Mouse (Mus musculus): ENCODE measurements around the gene Tacc3. TPM values are rescaled to one million over a fixed set of nuclear protein-coding genes. Genes with fewer than 3 reads are reported as not detected.

The Tacc3 gene
- polyA plus RNA-seq, 1 experiment from 2014 or later: 45.9 TPM

DNA sequence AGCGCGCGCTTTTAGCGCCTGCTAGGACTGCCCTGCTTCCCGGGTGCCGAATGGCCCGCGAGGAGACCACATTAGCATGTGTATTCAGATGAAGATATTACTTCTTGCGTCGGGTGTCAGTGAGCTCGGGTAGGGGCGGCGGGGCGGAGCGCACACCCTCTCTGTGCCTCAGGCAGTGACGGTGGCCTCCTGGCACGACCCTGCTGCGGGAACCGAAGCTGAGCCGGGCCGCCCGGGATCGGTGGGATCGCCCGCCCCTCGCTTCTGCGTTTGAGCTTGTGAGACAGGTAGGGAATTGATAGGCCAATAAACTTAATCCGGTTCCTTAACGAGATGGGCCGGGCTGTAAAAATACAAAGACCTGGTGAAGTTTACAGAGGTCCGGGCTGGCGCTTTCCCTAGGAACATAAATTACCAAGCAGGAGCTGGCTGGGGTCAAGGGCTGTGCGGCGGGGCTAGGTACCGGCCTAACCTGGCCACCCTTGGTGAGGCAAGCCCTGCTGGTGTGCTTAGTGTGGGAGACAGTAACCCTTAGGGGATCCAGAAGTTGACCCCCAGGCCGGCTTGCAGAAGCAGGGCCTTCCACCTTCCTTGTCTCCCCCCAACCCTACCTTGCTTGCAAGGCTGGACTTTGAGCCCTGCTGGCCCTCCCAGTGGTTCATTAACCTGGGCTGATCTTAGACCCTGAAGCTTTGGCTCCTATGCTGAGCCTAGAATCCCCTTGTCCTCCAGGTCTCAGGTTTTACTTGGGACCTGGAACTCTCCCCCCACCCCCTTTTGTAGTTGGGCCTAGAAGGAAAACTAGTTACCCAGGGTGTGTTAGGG lies 65.9 kb downstream of the Tacc3 start:
- H3K27ac ChIP-seq (replicated peaks; ENCODE audit: low read depth, low read length): no peak overlapping the region

DNA sequence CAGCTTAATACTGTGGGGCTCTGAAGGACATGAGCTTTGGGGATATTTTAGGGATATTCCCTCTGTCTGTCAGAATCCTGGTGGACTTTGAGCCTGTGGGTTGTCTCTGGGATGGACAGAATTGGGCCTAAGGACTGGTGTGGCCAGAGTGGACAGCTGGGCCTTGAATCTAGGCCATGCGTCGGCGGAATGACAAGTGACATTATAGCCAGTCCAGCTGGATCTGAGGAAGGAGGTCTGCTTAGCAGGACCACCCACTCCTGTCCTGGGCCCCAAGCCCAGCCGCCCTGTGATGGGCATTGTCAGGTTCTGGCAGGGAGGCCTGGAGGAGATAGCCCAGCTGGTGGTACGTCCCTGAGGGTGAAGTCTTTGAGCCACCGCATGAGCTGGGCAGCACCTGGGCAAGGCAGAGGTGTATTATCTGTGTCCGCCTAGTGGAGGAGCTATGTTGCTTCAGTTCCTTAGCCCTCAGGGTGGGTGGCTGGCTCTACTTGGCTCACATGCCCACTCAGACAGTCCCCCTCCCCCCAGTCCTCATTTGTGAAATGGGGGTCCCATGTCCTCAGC lies 68.2 kb downstream of the Tacc3 start:
- H3K27me3 ChIP-seq (ENCODE audit: control insufficient read depth, insufficient read depth, low read length): peaks cover 16% of the 10 kb centered on the region
- peaks cover 10% of the 10 kb centered on the region; the same call in 1 of the 2 replicates for H3K36me3 ChIP-seq (ENCODE audit: control insufficient read depth, insufficient read depth, low read length)
- no peaks in the 10 kb centered on the region for H3K9me3 ChIP-seq (ENCODE audit: control insufficient read depth, low read length)
- H3K4me3 ChIP-seq (replicated peaks; ENCODE audit: low read depth, low read length): no peak overlapping the region
- no peak overlapping the region for H3K9ac ChIP-seq (replicated peaks; ENCODE audit: low read length)
- 68% methylated on average over 7 of the region's 7 CpGs for WGBS
- peaks cover 17% of the 10 kb centered on the region; the same call in 1 of the 2 replicates for H3K4me1 ChIP-seq (ENCODE audit: control insufficient read depth, insufficient read depth, low read length)
- no peak overlapping the region for H3K27ac ChIP-seq (replicated peaks; ENCODE audit: low read depth, low read length)
- H3K4me2 ChIP-seq (ENCODE audit: low read length): peak overlapping the region; percentile 96
- DNase-seq (no peak), ATAC-seq (ENCODE audit: low FRiP score, low TSS enrichment) (no peak)

More for the DNA sequence above, 65.9 kb downstream of the Tacc3 start:
- Histone ChIP-seq H3K27me3 (ENCODE audit: control insufficient read depth, insufficient read depth, low read length) (peaks cover 21% of the 10 kb centered on the region), H3K36me3 (ENCODE audit: control insufficient read depth, insufficient read depth, low read length) (0 out of 2 replicates have a peak, but pooled peaks cover under 1% of the 10 kb centered on the region), H3K4me1 (ENCODE audit: control insufficient read depth, insufficient read depth, low read length) (peaks cover 17% of the 10 kb centered on the region; the same call in 1 of the 2 replicates), H3K9me3 (ENCODE audit: control insufficient read depth, low read length) (no peaks in the 10 kb centered on the region), H3K9ac (replicated peaks; ENCODE audit: low read length) (peak overlapping the region; percentile 60), H3K4me2 (ENCODE audit: low read length) (peak overlapping the region; percentile 96), H3K4me3 (replicated peaks; ENCODE audit: low read depth, low read length) (peak overlapping the region; percentile 48)
- DNase-seq (no peak), ATAC-seq (ENCODE audit: low FRiP score, low TSS enrichment) (peak; percentile 65)
- whole genome bisulfite sequencing: 2% methylated on average over 36 of the region's 36 CpGs

DNA sequence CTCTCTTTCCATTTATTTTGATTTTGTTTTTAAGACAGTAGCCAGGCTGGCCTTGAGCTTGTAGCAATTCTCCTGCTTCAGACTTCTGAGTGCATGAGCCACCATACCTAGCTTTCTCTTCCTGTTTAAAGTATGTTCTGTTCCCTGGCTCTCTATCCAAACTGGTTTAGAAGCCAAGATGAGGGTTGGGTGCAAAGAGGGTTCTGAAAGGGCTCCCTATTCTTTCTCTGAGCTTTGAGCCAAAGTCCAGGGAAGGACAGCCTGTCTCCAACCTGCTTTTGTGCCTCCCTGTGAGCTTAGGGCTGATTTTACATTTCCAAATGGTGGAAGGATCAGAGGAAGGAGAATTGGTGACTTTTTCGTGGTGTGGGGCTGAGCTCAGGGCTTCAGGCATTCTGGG lies 69.0 kb downstream of the Tacc3 start:
- Histone ChIP-seq H3K4me1 (ENCODE audit: control insufficient read depth, insufficient read depth, low read length) (peaks cover 17% of the 10 kb centered on the region; the same call in 1 of the 2 replicates), H3K9ac (replicated peaks; ENCODE audit: low read length) (no peak overlapping the region), H3K27ac (replicated peaks; ENCODE audit: low read depth, low read length) (no peak overlapping the region), H3K4me3 (replicated peaks; ENCODE audit: low read depth, low read length) (no peak overlapping the region), H3K27me3 (ENCODE audit: control insufficient read depth, insufficient read depth, low read length) (peaks cover 16% of the 10 kb centered on the region), H3K4me2 (ENCODE audit: low read length) (0 out of 2 replicates have a peak overlapping the region, but pooled peaks have one; percentile 96), H3K9me3 (ENCODE audit: control insufficient read depth, low read length) (no peaks in the 10 kb centered on the region), H3K36me3 (ENCODE audit: control insufficient read depth, insufficient read depth, low read length) (peaks cover 14% of the 10 kb centered on the region; the same call in 1 of the 2 replicates)
- ATAC-seq (ENCODE audit: low FRiP score, low TSS enrichment) (no peak), DNase-seq (no peak)
- 71% methylated on average over 1 of the region's 1 CpGs for WGBS

Other genes starting within 250 kb of the Tacc3 start
- 0.49 and 0.70 TPM in 2 replicates for gene Nkx1-1, start 224.2 kb upstream of the Tacc3 start, polyA plus RNA-seq (2014; fragmentation: Nextera tagmentation; extraction: Ambion mirVana)
- 31.4 and 35.4 TPM in 2 replicates for gene Fam53a, start 28.5 kb upstream of the Tacc3 start, polyA plus RNA-seq (2014; fragmentation: Nextera tagmentation; extraction: Ambion mirVana)
- gene Gm9903, start 28.2 kb upstream of the Tacc3 start, polyA plus RNA-seq (2014; fragmentation: Nextera tagmentation; extraction: Ambion mirVana): 0.65 and 0.83 TPM in 2 replicates
- 112 and 134 TPM in 2 replicates for gene Slbp, start 5.6 kb upstream of the Tacc3 start, polyA plus RNA-seq (2014; fragmentation: Nextera tagmentation; extraction: Ambion mirVana)
- 29.4 and 31.1 TPM in 2 replicates for gene Tmem129, start 288 bp downstream of the Tacc3 start, polyA plus RNA-seq (2014; fragmentation: Nextera tagmentation; extraction: Ambion mirVana)
- 20.9 and 21.3 TPM in 2 replicates for gene Fgfr3, start 63.5 kb downstream of the Tacc3 start, polyA plus RNA-seq (2014; fragmentation: Nextera tagmentation; extraction: Ambion mirVana)
- gene Letm1, start 124.7 kb downstream of the Tacc3 start, polyA plus RNA-seq (2014; fragmentation: Nextera tagmentation; extraction: Ambion mirVana): 64.4 and 70.3 TPM in 2 replicates
- gene Nsd2, start 162.6 kb downstream of the Tacc3 start, polyA plus RNA-seq (2014; fragmentation: Nextera tagmentation; extraction: Ambion mirVana): 91.3 and 119 TPM in 2 replicates

Measured in midbrain, embryonic 14.5 days (tissue).